Mouse (Mus musculus): Measurements from ENCODE around the gene Gsg1.

The Gsg1 gene

GRCm38 (mm10) chr6:135206909-135207308 is 47.2 kb downstream of the Gsg1 start:
- no peak for DNase-seq (ENCODE audit: low spot score in 2 of 2)

- DNase-seq (ENCODE audit: low spot score in 2 of 2), result no peak
Observed at GRCm38 (mm10) chr6:135205802-135206201, 48.3 kb downstream of the Gsg1 start.

- DNase-seq (ENCODE audit: low spot score in 2 of 2), result no peak
Observed at GRCm38 (mm10) chr6:135204869-135205268, 49.3 kb downstream of the Gsg1 start.

- DNase-seq (ENCODE audit: low spot score in 2 of 2), result no peak
Observed at GRCm38 (mm10) chr6:135203737-135204136, 50.4 kb downstream of the Gsg1 start.

- no peak for DNase-seq (ENCODE audit: low spot score in 2 of 2)
Observed at GRCm38 (mm10) chr6:135202668-135203067, 51.5 kb downstream of the Gsg1 start.

- DNase-seq (ENCODE audit: low spot score in 2 of 2), result no peak
Observed at GRCm38 (mm10) chr6:135200122-135200957, 53.8 kb downstream of the Gsg1 start.

- no peak for DNase-seq (ENCODE audit: low spot score in 2 of 2)
Observed at GRCm38 (mm10) chr6:135198726-135199125, 55.4 kb downstream of the Gsg1 start.

- DNase-seq (ENCODE audit: low spot score in 2 of 2), result peak; percentile 65 to 74
Observed at GRCm38 (mm10) chr6:135197921-135198532, 56.1 kb downstream of the Gsg1 start, which contains the start of the genes Fam234b and Hebp1. Gene Fam234b, plus strand, starts transcription at chr6:135197977. Gene Hebp1, minus strand, starts transcription at chr6:135198022.

GRCm38 (mm10) chr6:135197446-135197845 is 56.7 kb downstream of the Gsg1 start:
- no peak for DNase-seq (ENCODE audit: low spot score in 2 of 2)

- DNase-seq (ENCODE audit: low spot score in 2 of 2), result no peak
Observed at GRCm38 (mm10) chr6:135196707-135197106, 57.4 kb downstream of the Gsg1 start.

GRCm38 (mm10) chr6:135194907-135195306 is 59.2 kb downstream of the Gsg1 start:
- no peak for DNase-seq (ENCODE audit: low spot score in 2 of 2)

- DNase-seq (ENCODE audit: low spot score in 2 of 2), result no peak
Observed at GRCm38 (mm10) chr6:135193733-135194132, 60.4 kb downstream of the Gsg1 start.

- no peak for DNase-seq (ENCODE audit: low spot score in 2 of 2)
Observed at GRCm38 (mm10) chr6:135192993-135193392, 61.2 kb downstream of the Gsg1 start.

GRCm38 (mm10) chr6:135191906-135192305 is 62.2 kb downstream of the Gsg1 start:
- no peak for DNase-seq (ENCODE audit: low spot score in 2 of 2)

GRCm38 (mm10) chr6:135190122-135190521 is 64.0 kb downstream of the Gsg1 start:
- no peak for DNase-seq (ENCODE audit: low spot score in 2 of 2)

GRCm38 (mm10) chr6:135188629-135189028 is 65.5 kb downstream of the Gsg1 start:
- DNase-seq (ENCODE audit: low spot score in 2 of 2), result no peak

All from heart, adult 9 months (tissue).